Mouse (Mus musculus) heart, adult 2 months (tissue): ENCODE data around the gene Hyal5.

ENCODE experiments used
- CTCF ChIP-seq: fragments of 200-600 bp; IDR thresholded peaks from 2 replicates; pipeline ENCODE4 v1.8.1; 2022; ENCODE audit warnings: antibody characterized with exemption, mild to moderate bottlenecking, moderate library complexity
- POLR2A ChIP-seq: fragments of 200-500 bp; IDR thresholded peaks from 2 replicates; pipeline ENCODE4 v1.6.1; 2011; ENCODE audit warnings: mild to moderate bottlenecking, low read depth, low read length, control low read depth; ENCODE audit not compliant: insufficient read depth

- TF ChIP-seq POLR2A (no peak), CTCF (no peak)
Measured at GRCm38 (mm10) chr6:24925076-24925785, 67.4 kb downstream of the Hyal5 start.
